Mouse (Mus musculus): Measurements from ENCODE around the gene Wwp2. TPM values are rescaled to one million over a fixed set of nuclear protein-coding genes. Genes with fewer than 3 reads are reported as not detected.
A peak's percentile ranks its signal among the peaks of the same experiment; 100 is the strongest.

Gene Wwp2
- polyA plus RNA-seq, 1 experiment = 59.8 TPM

- H3ac ChIP-seq (ENCODE audit: control insufficient read depth, insufficient read length) = no peak overlapping the region
- no peak overlapping the region for H3K4me2 ChIP-seq (ENCODE audit: low read depth)
- TF ChIP-seq USF1 (IDR thresholded peaks at IDR 0.05; ENCODE audit: low read depth) (no peak), E2F4 (IDR thresholded peaks at IDR 0.05; ENCODE audit: insufficient read depth) (no peak), REST (IDR thresholded peaks at IDR 0.05; ENCODE audit: insufficient read depth, insufficient read length) (no peak), SRF (IDR thresholded peaks at IDR 0.05; ENCODE audit: control insufficient read depth, insufficient read length, low read depth) (no peak), TCF12 (IDR thresholded peaks at IDR 0.05; ENCODE audit: insufficient read depth, poor library complexity, severe bottlenecking) (no peak), POLR2AphosphoS2 (IDR thresholded peaks at IDR 0.05; ENCODE audit: insufficient read length, low read depth) (no peak), MYOG (IDR thresholded peaks at IDR 0.05; ENCODE audit: control insufficient read depth in 1 of 3, insufficient read depth in 1 of 3, insufficient read length in 2 of 3, low read depth in 2 of 3) (no peak), POLR2A (IDR thresholded peaks at IDR 0.05; ENCODE audit: insufficient read length, low read depth) (no peak)
- H3K27me3 ChIP-seq (ENCODE audit: control insufficient read depth, insufficient read depth, insufficient read length) = no peaks in the 10 kb centered on the region
- H3K4me3 ChIP-seq = no peak overlapping the region
- H3K36me3 ChIP-seq (ENCODE audit: control insufficient read depth, insufficient read depth) = peaks cover 9% of the 10 kb centered on the region
- peaks cover 33% of the 10 kb centered on the region for H3K79me2 ChIP-seq (ENCODE audit: control insufficient read depth, insufficient read depth)
Measured at GRCm38 (mm10) chr8:107543714-107544113, 107.5 kb downstream of the Wwp2 start.

- peaks cover 14% of the 10 kb centered on the region for H3K36me3 ChIP-seq (ENCODE audit: control insufficient read depth, insufficient read depth)
- TF ChIP-seq POLR2AphosphoS2 (IDR thresholded peaks at IDR 0.05; ENCODE audit: insufficient read length, low read depth) (no peak), TCF3 (IDR thresholded peaks at IDR 0.05; ENCODE audit: insufficient read length, low read depth) (no peak), E2F4 (IDR thresholded peaks at IDR 0.05; ENCODE audit: insufficient read depth) (no peak), TCF12 (IDR thresholded peaks at IDR 0.05; ENCODE audit: insufficient read depth, poor library complexity, severe bottlenecking) (no peak), MYOD1 (IDR thresholded peaks at IDR 0.05; ENCODE audit: control insufficient read depth in 1 of 3, insufficient read length in 2 of 3, low read depth in 2 of 3) (no peak), POLR2A (IDR thresholded peaks at IDR 0.05; ENCODE audit: insufficient read length, low read depth) (no peak), MYOG (IDR thresholded peaks at IDR 0.05; ENCODE audit: control insufficient read depth in 1 of 3, insufficient read depth in 1 of 3, insufficient read length in 2 of 3, low read depth in 2 of 3) (no peak), REST (IDR thresholded peaks at IDR 0.05; ENCODE audit: insufficient read depth, insufficient read length) (no peak), CEBPB (IDR thresholded peaks at IDR 0.05; ENCODE audit: insufficient read depth, poor library complexity, severe bottlenecking) (no peak)
- H3ac ChIP-seq (ENCODE audit: control insufficient read depth, insufficient read length) = no peak overlapping the region
- peak overlapping the region; percentile 58 for H3K4me3 ChIP-seq
- H3K4me2 ChIP-seq (ENCODE audit: low read depth) = peak overlapping the region; percentile 70
- H3K79me2 ChIP-seq (ENCODE audit: control insufficient read depth, insufficient read depth) = peaks cover 33% of the 10 kb centered on the region
- H3K27me3 ChIP-seq (ENCODE audit: control insufficient read depth, insufficient read depth, insufficient read length) = no peaks in the 10 kb centered on the region
Measured at GRCm38 (mm10) chr8:107544211-107544610, 108.0 kb downstream of the Wwp2 start.

GRCm38 (mm10) chr8:107544651-107545174, 108.5 kb downstream of the Wwp2 start:
- H3ac ChIP-seq (ENCODE audit: control insufficient read depth, insufficient read length) = no peak overlapping the region
- no peaks in the 10 kb centered on the region for H3K27me3 ChIP-seq (ENCODE audit: control insufficient read depth, insufficient read depth, insufficient read length)
- peak overlapping the region; percentile 70 for H3K4me2 ChIP-seq (ENCODE audit: low read depth)
- H3K4me3 ChIP-seq = peak overlapping the region; percentile 58
- H3K79me2 ChIP-seq (ENCODE audit: control insufficient read depth, insufficient read depth) = peaks cover 36% of the 10 kb centered on the region
- TF ChIP-seq POLR2A (IDR thresholded peaks at IDR 0.05; ENCODE audit: insufficient read length, low read depth) (peak; percentile 99), MAX (IDR thresholded peaks at IDR 0.05; ENCODE audit: low read depth) (no peak), USF1 (IDR thresholded peaks at IDR 0.05; ENCODE audit: low read depth) (no peak), E2F4 (IDR thresholded peaks at IDR 0.05; ENCODE audit: insufficient read depth) (no peak), MYOD1 (IDR thresholded peaks at IDR 0.05; ENCODE audit: control insufficient read depth in 1 of 3, insufficient read length in 2 of 3, low read depth in 2 of 3) (no peak), SRF (IDR thresholded peaks at IDR 0.05; ENCODE audit: control insufficient read depth, insufficient read length, low read depth) (no peak), POLR2AphosphoS2 (IDR thresholded peaks at IDR 0.05; ENCODE audit: insufficient read length, low read depth) (peak; percentile 99), REST (IDR thresholded peaks at IDR 0.05; ENCODE audit: insufficient read depth, insufficient read length) (peak; percentile 41), CEBPB (IDR thresholded peaks at IDR 0.05; ENCODE audit: insufficient read depth, poor library complexity, severe bottlenecking) (no peak), TCF3 (IDR thresholded peaks at IDR 0.05; ENCODE audit: insufficient read length, low read depth) (no peak)
- peaks cover 17% of the 10 kb centered on the region for H3K36me3 ChIP-seq (ENCODE audit: control insufficient read depth, insufficient read depth)

GRCm38 (mm10) chr8:107545621-107546152, 109.5 kb downstream of the Wwp2 start:
- Histone ChIP-seq H3ac (ENCODE audit: control insufficient read depth, insufficient read length) (peak overlapping the region; percentile 52), H3K27me3 (ENCODE audit: control insufficient read depth, insufficient read depth, insufficient read length) (no peaks in the 10 kb centered on the region), H3K79me2 (ENCODE audit: control insufficient read depth, insufficient read depth) (peaks cover 38% of the 10 kb centered on the region), H3K4me2 (ENCODE audit: low read depth) (peak overlapping the region; percentile 70), H3K36me3 (ENCODE audit: control insufficient read depth, insufficient read depth) (peaks cover 26% of the 10 kb centered on the region), H3K4me3 (peak overlapping the region; percentile 58)
- TF ChIP-seq POLR2A (IDR thresholded peaks at IDR 0.05; ENCODE audit: insufficient read length, low read depth) = peak; percentile 65
- TF ChIP-seq MYOG (IDR thresholded peaks at IDR 0.05; ENCODE audit: control insufficient read depth in 1 of 3, insufficient read depth in 1 of 3, insufficient read length in 2 of 3, low read depth in 2 of 3) = no peak
- no peak for TF ChIP-seq REST (IDR thresholded peaks at IDR 0.05; ENCODE audit: insufficient read depth, insufficient read length)
- TF ChIP-seq TCF12 (IDR thresholded peaks at IDR 0.05; ENCODE audit: insufficient read depth, poor library complexity, severe bottlenecking) = no peak
- TF ChIP-seq MAX (IDR thresholded peaks at IDR 0.05; ENCODE audit: low read depth) = no peak
- no peak for TF ChIP-seq MYOD1 (IDR thresholded peaks at IDR 0.05; ENCODE audit: control insufficient read depth in 1 of 3, insufficient read length in 2 of 3, low read depth in 2 of 3)
- TF ChIP-seq CEBPB (IDR thresholded peaks at IDR 0.05; ENCODE audit: insufficient read depth, poor library complexity, severe bottlenecking) = 0 out of 2 replicates have a peak, but pooled peaks have one; percentile 25
- TF ChIP-seq POLR2AphosphoS2 (IDR thresholded peaks at IDR 0.05; ENCODE audit: insufficient read length, low read depth) = peak; percentile 68
- no peak for TF ChIP-seq E2F4 (IDR thresholded peaks at IDR 0.05; ENCODE audit: insufficient read depth)
- no peak for TF ChIP-seq TCF3 (IDR thresholded peaks at IDR 0.05; ENCODE audit: insufficient read length, low read depth)
- no peak for TF ChIP-seq SRF (IDR thresholded peaks at IDR 0.05; ENCODE audit: control insufficient read depth, insufficient read length, low read depth)

Data from myocyte (in vitro differentiated cells).